Comparison of ENCODE assay signal across 25 mouse cellular contexts in the genomic region with DNA sequence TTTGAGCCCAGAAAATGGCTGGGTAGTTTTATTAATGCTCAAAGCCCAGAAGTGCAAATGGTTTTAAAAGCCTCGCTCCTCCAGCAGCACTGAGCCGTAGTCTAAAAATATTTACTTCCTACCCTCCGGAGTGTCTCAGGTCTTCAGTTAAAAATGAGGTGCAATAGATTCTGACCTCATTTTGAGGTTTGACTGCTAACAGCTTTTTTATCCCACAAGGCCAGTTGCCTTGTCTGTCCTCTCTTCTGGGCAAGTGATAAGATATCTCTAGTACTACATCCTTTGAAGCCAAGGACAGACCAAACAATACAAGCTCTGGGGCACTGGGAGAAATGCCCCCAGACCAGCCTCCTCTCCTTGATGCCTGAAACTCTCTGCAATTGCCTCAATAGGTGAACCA. TPM values are rescaled to one million over a fixed set of nuclear protein-coding genes. Genes with fewer than 3 reads are reported as not detected.
DNase-seq lines count a peak whose midpoint lies in the region; ATAC-seq and TF ChIP-seq lines count a peak whose summit lies in the region.
"Had no signal": no experiment of that assay in that cellular context is flagged by ENCODE, and none has a peak within 500 bp of the region (broad histone marks: within the 10 kb centered on the region; RNA-seq: fewer than 3 reads in every experiment).

No protein-coding gene starts in this region.

- TF ChIP-seq POLR2A in heart, adult 2 months (IDR thresholded peaks at IDR 0.05; ENCODE audit: insufficient read depth, low read depth, low read length) = no peak

- ATAC-seq in heart, embryonic 12.5 days (ENCODE audit: insufficient number of reproducible peaks, low FRiP score) = no peak
- peak; percentile 63 for ATAC-seq in common myeloid progenitor, adult 5-6 weeks (replicated peaks; ENCODE audit: low read depth, poor library complexity, severe bottlenecking)
- ATAC-seq: CD4-positive, CD25-positive, alpha-beta regulatory T cell, adult 4 months; forebrain, embryonic 15.5 days; hindbrain, embryonic 16.5 days had no signal

- no peak overlapping the region for H3K4me3 ChIP-seq in heart, embryonic 12.5 days
- no peak overlapping the region for H3K4me3 ChIP-seq in heart, adult 2 months
- H3K4me3 ChIP-seq in forebrain, embryonic 10.5 days = no peak overlapping the region
- H3K4me3 ChIP-seq in gastrocnemius, adult 2 months = no peak overlapping the region
- H3K4me3 ChIP-seq: embryonic facial prominence, embryonic 12.5 days; embryonic facial prominence, embryonic 15.5 days; forebrain, embryonic 12.5 days; forebrain, embryonic 15.5 days; heart, embryonic 10.5 days; hindbrain, embryonic 10.5 days; hindbrain, embryonic 13.5 days; intestine, embryonic 15.5 days had no signal

- no peak for TF ChIP-seq EP300 in heart, adult 2 months (IDR thresholded peaks at IDR 0.05; ENCODE audit: insufficient read depth, low read depth, low read length)

- H3K27me3 ChIP-seq in heart, embryonic 12.5 days (replicated peaks) = no peaks in the 10 kb centered on the region; the same call in 1 of the 2 replicates
- no peaks in the 10 kb centered on the region for H3K27me3 ChIP-seq in heart, adult 2 months (ENCODE audit: control insufficient read depth, insufficient read depth, low read length)
- H3K27me3 ChIP-seq in forebrain, embryonic 10.5 days (ENCODE audit: poor library complexity, severe bottlenecking) = no peaks in the 10 kb centered on the region
- H3K27me3 ChIP-seq: embryonic facial prominence, embryonic 12.5 days; embryonic facial prominence, embryonic 15.5 days; forebrain, embryonic 12.5 days; forebrain, embryonic 15.5 days; hindbrain, embryonic 13.5 days; intestine, embryonic 15.5 days had no signal

- no peaks in the 10 kb centered on the region for H3K36me3 ChIP-seq in heart, embryonic 12.5 days
- H3K36me3 ChIP-seq in heart, adult 2 months (ENCODE audit: control insufficient read depth, insufficient read depth, low read length) = no peaks in the 10 kb centered on the region; the same call in 1 of the 2 replicates
- no peaks in the 10 kb centered on the region for H3K36me3 ChIP-seq in forebrain, embryonic 10.5 days (replicated peaks)
- H3K36me3 ChIP-seq: embryonic facial prominence, embryonic 12.5 days; embryonic facial prominence, embryonic 15.5 days; forebrain, embryonic 12.5 days; forebrain, embryonic 15.5 days; heart, embryonic 10.5 days; hindbrain, embryonic 10.5 days; hindbrain, embryonic 13.5 days; intestine, embryonic 15.5 days had no signal

- DNase-seq in heart, adult 2 months = no peak
- DNase-seq in 416B (ENCODE audit: low read depth) = peak; percentile 93
- no peak for DNase-seq in forebrain, embryonic 10.5 days (ENCODE audit: extremely low spot score, low spot score)
- DNase-seq in gastrocnemius, adult 2 months = no peak
- DNase-seq: adrenal gland, adult 2 months; adrenal gland, postnatal 25 days; cerebellum, adult 18-20 months; cerebellum, adult 9-10 months; cerebellum, postnatal 14 days; gastrocnemius, postnatal 14 days; heart, adult 18-20 months; kidney, adult 11 months had no signal

- H3K4me2 ChIP-seq in heart, embryonic 12.5 days = 0 out of 2 replicates have a peak overlapping the region, but pooled peaks have one; percentile 1
- H3K4me2 ChIP-seq: embryonic facial prominence, embryonic 12.5 days; embryonic facial prominence, embryonic 15.5 days; forebrain, embryonic 12.5 days; forebrain, embryonic 15.5 days; hindbrain, embryonic 13.5 days; intestine, embryonic 15.5 days had no signal

- intact Hi-C loops in heart, adult 2 months (cut with DNase I) = no loop called here
- intact Hi-C loops in gastrocnemius, adult 2 months (cut with DNase I) = no loop called here

- H3K9ac ChIP-seq in heart, embryonic 12.5 days = no peak overlapping the region
- H3K9ac ChIP-seq in heart, adult 2 months (ENCODE audit: low read depth, low read length) = no peak overlapping the region
- H3K9ac ChIP-seq: embryonic facial prominence, embryonic 12.5 days; embryonic facial prominence, embryonic 15.5 days; forebrain, embryonic 12.5 days; forebrain, embryonic 15.5 days; hindbrain, embryonic 13.5 days; intestine, embryonic 15.5 days had no signal

- H3K4me1 ChIP-seq in heart, embryonic 12.5 days (replicated peaks) = peaks cover 10% of the 10 kb centered on the region
- peaks cover 3% of the 10 kb centered on the region for H3K4me1 ChIP-seq in heart, adult 2 months (ENCODE audit: control insufficient read depth, insufficient read depth, low read length)
- 0 out of 2 replicates have a peak, but pooled peaks cover 2% of the 10 kb centered on the region for H3K4me1 ChIP-seq in forebrain, embryonic 10.5 days
- H3K4me1 ChIP-seq: embryonic facial prominence, embryonic 12.5 days; embryonic facial prominence, embryonic 15.5 days; forebrain, embryonic 12.5 days; forebrain, embryonic 15.5 days; hindbrain, embryonic 13.5 days had no signal

- no peak for TF ChIP-seq CTCF in heart, adult 2 months (IDR thresholded peaks at IDR 0.05)
- no peak for TF ChIP-seq CTCF in gastrocnemius, adult 2 months (IDR thresholded peaks at IDR 0.05)

- no peak overlapping the region for H3K27ac ChIP-seq in heart, embryonic 12.5 days (ENCODE audit: poor library complexity, severe bottlenecking)
- no peak overlapping the region for H3K27ac ChIP-seq in heart, adult 2 months
- no peak overlapping the region for H3K27ac ChIP-seq in forebrain, embryonic 10.5 days
- no peak overlapping the region for H3K27ac ChIP-seq in gastrocnemius, adult 2 months
- H3K27ac ChIP-seq: embryonic facial prominence, embryonic 12.5 days; embryonic facial prominence, embryonic 15.5 days; forebrain, embryonic 12.5 days; forebrain, embryonic 15.5 days; heart, embryonic 10.5 days; hindbrain, embryonic 10.5 days; hindbrain, embryonic 13.5 days; intestine, embryonic 15.5 days had no signal

- H3K9me3 ChIP-seq in heart, embryonic 12.5 days (replicated peaks) = no peaks in the 10 kb centered on the region
- no peaks in the 10 kb centered on the region for H3K9me3 ChIP-seq in forebrain, embryonic 10.5 days
- H3K9me3 ChIP-seq: embryonic facial prominence, embryonic 12.5 days; embryonic facial prominence, embryonic 15.5 days; forebrain, embryonic 12.5 days; forebrain, embryonic 15.5 days; heart, embryonic 10.5 days; hindbrain, embryonic 10.5 days; hindbrain, embryonic 13.5 days; intestine, embryonic 15.5 days had no signal

- WGBS in heart, embryonic 12.5 days = 13% methylated on average over 3 of the region's 3 CpGs
- WGBS in heart, adult 2 months = 22% methylated on average over 3 of the region's 3 CpGs
- 96% methylated on average over 3 of the region's 3 CpGs for WGBS in forebrain, embryonic 10.5 days

- H3K79me2 ChIP-seq in heart, adult 2 months (replicated peaks; ENCODE audit: control insufficient read depth, insufficient read depth, low read length) = no peaks in the 10 kb centered on the region

RNA-seq across cellular contexts. Expression of gene Myo10, which starts 49.2 kb away (rescaled TPM):
- 14.3 and 19.7 TPM in 2 replicates for polyA plus RNA-seq in heart, embryonic 12.5 days (2016; fragmentation: Nextera tagmentation; extraction: Ambion mirVana)
- total RNA-seq in heart, adult 2 months (2021) = 10 to 100 TPM; 63.7 to 67.9 TPM
- 26.6 and 35.4 TPM in 2 replicates for polyA plus RNA-seq in heart, adult 2 months (2012; rRNA removed)
- 2.9 and 5.6 TPM in 2 replicates for total RNA-seq in common myeloid progenitor, adult 5-6 weeks (2017)
- polyA plus RNA-seq in forebrain, embryonic 10.5 days (2016; fragmentation: Nextera tagmentation; extraction: Ambion mirVana) = 66.3 and 68.8 TPM in 2 replicates
- 10 to 100 TPM; 56.1 to 62.0 TPM for total RNA-seq in gastrocnemius, adult 2 months (2021)
- total RNA-seq: MEL had no signal
